Mouse (Mus musculus): ENCODE data around the gene Gngt2.

Gngt2 gene

GRCm38 (mm10) chr11:95826317-95827167 lies 10.5 kb upstream of the Gngt2 start:
- no peak for DNase-seq (ENCODE audit: low read depth, low spot score)

DNA sequence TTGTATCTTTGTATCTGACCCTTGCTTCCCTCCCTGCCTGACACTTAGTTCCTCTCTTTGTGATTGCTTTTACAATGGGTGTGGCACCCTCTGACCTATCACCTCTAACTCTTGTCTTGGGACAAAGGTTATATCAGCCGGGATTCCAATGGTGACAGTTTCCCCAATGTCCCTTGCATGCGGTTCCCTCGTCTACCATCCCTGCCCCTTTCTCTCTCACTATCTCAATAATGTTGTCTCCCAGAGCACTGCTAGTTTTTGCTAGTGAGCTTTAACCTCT lies 9.9 kb upstream of the Gngt2 start:
- no peak for DNase-seq (ENCODE audit: low read depth, low spot score)

DNA sequence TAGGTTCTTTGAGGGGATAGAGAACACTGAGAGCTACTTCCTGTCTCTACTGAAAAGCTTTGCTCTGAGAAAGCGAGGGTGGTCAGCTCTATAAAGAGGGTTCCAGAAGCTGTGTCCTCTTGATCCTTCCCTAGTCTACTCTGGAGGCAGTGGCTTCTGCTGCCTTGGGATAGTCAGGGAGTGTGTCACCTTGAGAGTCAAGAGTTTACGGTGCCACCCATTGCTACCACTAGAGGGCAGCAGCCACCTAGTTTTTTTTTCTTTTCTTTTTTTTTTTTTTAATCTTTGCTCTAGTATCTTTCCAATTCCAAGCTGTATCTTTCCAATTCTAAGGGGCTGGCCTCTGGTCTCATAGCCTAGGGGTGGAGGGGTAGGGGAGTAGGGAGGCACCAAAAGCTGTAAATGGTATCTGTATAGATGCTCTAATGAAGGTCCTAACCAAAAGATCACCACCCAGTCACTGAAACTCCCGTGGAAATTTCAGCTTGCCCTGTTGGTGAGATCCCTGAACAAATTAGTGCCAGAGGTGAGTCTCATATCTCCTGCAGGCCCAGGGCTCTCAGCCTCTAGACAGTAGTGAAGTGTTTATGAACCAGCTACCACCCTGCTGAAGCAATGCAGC lies 9.4 kb upstream of the Gngt2 start:
- DNase-seq (ENCODE audit: low read depth, low spot score): peak; percentile 76

GRCm38 (mm10) chr11:95828181-95828964 lies 8.6 kb upstream of the Gngt2 start:
- DNase-seq (ENCODE audit: low read depth, low spot score): no peak

DNA sequence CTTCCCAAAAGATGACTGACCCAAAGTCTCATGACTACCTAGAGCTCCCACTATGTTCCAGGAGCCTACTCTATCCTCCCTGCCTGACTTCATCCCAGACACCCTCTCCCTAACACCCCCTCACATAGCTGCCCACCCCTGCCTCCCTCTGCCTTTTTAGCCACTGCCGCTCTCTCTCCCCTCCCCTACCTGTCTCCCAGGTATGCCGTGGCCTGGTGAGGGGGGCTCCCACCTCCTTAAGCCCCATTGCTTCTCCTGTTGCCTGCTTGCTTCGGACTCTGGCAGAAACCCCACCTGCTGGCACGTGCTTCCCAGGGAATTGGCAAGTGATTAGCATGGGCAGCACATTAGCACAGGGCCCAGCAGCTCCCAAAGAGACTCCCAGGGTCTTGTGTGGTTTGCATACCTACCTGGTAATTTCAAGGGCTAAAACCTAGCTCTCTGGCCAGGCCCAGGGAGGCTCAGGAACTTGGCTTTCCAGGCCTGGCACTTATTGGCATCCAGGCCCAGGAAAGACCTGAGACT lies 7.4 kb upstream of the Gngt2 start:
- DNase-seq (ENCODE audit: low read depth, low spot score): no peak

DNA sequence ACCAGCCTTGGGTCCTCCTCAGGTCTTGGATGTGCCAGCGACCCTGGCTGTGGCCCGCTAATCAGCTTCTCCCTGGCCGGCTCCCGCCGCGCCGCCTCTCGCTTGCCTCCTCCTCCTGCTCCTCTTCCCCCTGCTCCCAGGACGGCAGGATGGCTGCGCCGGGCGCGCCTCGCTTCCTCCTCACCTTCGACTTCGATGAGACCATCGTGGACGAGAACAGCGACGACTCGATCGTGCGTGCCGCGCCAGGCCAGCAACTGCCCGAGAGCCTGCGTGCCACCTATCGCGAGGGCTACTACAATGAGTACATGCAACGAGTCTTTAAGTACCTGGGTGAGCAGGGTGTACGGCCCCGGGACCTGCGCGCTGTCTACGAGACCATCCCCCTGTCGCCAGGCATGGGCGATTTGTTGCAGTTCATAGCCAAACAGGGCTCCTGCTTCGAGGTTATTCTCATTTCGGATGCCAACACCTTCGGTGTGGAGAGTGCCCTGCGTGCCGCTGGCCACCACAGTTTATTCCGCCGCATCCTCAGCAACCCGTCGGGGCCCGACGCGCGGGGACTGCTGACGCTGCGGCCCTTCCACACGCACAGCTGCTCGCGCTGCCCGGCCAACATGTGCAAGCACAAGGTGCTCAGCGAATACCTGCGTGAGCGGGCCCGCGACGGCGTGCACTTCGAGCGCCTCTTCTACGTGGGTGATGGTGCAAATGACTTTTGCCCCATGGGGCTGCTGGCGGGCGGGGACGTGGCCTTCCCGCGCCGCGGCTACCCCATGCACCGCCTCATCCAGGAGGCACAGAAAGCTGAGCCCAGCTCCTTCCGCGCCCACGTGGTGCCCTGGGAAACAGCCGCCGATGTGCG lies 6.4 kb upstream of the Gngt2 start:
- peak; percentile 70 for DNase-seq (ENCODE audit: low read depth, low spot score)

- DNase-seq (ENCODE audit: low read depth, low spot score): peak; percentile 66
Observed at GRCm38 (mm10) chr11:95831276-95831619, 5.8 kb upstream of the Gngt2 start.

GRCm38 (mm10) chr11:95831641-95832040 lies 5.4 kb upstream of the Gngt2 start:
- peak; percentile 74 for DNase-seq (ENCODE audit: low read depth, low spot score)

GRCm38 (mm10) chr11:95832129-95833005 lies 4.6 kb upstream of the Gngt2 start:
- no peak for DNase-seq (ENCODE audit: low read depth, low spot score)

DNA sequence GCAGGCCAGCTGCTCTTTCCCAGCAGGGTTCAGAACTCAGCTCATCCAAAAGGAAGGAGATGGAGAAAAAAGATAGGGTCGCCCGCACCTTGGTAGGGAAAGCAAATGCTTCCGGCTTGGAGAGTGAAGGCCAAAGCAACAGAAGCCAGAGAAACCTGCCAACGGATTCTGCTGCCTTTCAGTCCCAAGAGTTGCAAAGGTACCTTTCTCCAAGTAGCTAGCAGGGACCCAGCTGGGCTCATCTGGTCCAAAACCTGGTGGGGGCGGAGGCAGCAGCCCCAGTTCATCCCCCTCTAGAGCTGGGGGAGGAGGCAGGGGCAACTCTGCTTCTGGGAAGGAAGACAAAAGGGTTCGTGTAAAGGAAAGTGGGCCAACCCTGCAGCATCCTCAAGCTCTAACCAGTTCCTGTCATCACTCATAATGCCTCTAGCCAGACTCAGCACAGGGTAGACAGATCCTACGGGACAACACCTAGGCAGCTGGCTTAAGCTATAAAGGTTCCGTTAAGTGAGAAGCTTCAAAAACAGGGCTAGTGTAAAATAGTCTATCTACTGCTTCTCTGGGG lies 3.9 kb upstream of the Gngt2 start:
- no peak for DNase-seq (ENCODE audit: low read depth, low spot score)

GRCm38 (mm10) chr11:95833631-95834142 lies 3.3 kb upstream of the Gngt2 start:
- no peak for DNase-seq (ENCODE audit: low read depth, low spot score)

GRCm38 (mm10) chr11:95834143-95834667 lies 2.8 kb upstream of the Gngt2 start:
- peak; percentile 58 for DNase-seq (ENCODE audit: low read depth, low spot score)

DNA sequence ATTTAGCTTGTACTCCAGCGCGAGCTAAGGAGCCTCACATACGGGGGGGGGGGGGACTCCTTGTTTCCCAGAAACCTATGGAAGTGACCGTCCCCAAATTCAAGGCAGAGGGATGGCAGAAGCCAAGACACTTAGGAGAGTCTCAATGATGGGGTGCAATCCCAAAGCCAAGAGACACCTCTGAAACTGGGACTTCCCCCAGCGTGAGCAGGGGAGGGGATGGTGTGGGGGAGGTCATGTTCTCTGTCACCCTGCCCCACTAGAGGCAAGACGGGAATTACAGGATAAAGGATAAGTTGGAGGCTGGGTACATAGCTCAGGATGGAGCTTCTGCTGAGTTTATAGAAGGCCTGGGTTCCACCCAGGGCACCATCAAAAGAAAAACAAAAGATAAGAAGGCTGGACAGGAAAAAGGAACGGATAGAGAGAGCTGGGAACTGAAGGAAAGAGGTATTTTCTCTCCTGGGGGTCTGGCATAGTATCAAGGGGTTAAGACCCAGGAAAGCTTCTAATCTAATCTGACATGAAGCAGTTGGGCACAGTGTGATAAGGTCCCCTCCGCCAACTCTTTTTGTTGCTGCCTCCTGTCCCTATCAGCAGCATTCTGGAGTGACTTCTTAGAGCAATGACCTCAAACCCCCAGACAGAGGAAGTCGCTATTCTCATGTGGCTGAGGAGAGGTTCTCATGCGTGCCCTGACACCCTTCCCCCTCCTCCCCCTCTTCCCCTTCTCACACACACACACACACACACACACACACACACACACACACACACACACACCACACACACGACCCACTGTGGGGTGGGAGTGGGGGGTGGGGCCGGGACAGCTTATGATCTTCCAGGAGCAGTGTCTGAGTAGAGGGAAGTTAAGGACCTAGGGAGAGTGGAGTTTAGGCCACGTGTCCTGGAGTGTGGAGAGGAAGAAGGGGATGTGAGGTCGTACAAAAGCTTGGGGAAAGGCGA lies 2.0 kb upstream of the Gngt2 start:
- peak; percentile 10 for DNase-seq (ENCODE audit: low read depth, low spot score)

- no peak for DNase-seq (ENCODE audit: low read depth, low spot score)
Observed at GRCm38 (mm10) chr11:95835832-95836231, 1.2 kb upstream of the Gngt2 start.

DNA sequence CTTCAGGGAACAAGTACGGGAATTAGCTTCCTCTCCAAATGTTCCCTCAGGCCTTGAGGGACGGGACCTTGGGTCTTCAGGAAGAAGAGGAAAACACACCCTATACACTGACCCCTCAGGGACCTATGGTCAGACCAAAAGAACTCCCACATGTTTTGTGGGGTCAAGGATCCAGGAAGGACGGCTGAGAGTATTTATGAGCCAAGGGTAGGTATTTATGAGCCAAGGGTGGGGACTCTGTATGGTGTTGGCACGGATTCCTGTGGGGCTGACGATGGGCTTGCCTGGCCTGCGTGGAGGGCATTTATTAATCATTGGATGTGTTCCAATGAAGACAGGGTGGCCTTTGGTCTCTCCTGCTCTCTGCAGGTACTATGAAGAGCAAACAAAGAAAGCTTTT lies 583 bp upstream of the Gngt2 start:
- DNase-seq (ENCODE audit: low read depth, low spot score): no peak

DNA sequence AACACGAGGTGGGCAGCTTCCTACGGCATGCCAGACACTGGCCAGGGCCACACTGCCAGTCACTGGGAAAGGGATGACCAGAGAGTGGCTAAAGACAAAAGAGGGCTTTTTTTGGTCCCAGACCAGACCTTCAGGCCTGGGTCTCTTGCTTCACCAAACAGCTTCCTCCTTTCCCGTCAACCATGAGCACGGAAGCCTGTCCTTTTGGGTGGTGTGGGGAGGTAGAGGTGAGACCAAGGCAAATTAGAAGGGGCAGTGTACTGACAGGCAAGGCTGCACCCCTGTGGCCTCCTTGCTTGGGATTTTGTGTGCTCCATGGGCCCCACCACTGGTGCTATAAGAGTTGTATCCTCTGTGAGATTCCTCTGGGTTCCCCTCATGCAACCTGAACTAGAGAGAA lies 1.6 kb downstream of the Gngt2 start:
- DNase-seq (ENCODE audit: low read depth, low spot score): no peak

DNA sequence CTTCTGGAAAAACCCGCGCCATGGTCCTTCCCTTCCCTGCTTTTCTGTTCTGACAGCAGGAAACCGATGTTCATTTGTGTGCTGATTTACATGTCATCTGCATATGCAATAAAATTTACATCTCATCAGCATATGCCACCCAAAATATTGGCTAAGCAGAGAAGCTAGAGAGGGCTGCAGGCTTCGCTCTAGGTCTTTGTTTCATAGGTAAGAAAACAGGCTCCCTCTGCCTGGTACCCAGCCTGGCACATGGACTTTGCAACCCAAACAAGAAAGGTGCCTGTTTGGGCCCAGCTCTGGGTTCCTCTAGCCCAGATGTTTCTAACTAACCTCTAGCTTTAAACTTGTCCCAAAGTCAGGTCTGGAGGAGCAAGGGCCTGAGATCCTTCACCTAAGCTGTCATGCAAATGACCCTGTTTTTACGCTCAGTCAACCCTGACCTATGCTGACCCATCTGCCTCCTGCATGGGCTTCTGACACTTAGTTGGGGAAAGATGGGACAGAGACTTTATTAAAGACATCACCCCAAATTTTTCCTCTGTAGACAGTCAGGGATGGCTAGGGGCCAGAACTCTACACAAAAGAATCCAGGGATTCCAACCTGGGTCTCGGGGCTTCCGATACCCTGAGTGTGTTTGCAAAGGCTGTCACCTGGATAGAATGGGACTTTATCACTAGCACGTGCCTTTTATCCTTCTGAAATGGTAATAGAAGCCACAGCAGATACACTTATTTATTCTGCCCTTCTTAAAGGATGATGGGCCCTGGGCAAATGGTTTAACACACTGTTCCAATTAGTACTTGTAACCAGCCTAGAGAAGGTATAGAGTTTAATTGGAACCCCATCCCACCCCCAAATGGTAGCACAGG lies 2.2 kb downstream of the Gngt2 start:
- DNase-seq (ENCODE audit: low read depth, low spot score): no peak

Measured in R1 (cell line).